9 mouse cellular contexts compared by ENCODE assay signal in the genomic region with DNA sequence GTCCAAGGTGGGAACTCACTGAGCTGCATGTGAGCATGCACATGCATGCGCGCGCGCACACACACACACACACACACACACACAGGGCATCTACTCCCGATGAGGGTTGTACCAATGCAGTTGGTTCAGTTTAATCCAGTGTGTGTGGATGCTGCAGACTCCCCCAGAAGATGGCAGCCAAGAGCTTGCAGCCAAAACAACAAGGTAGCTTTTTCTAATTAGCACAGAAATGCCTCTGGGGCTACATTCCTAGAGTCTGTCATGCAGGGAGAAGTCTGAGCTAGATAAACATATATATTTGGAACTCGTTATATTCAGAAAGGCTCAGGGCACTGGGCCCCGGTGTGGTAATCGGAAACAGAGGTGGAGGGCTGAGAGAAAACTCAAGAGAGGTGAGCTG.
DNase-seq lines count a peak whose midpoint lies in the region; ATAC-seq and TF ChIP-seq lines count a peak whose summit lies in the region.
"Had no signal": no experiment of that assay in that cellular context is flagged by ENCODE, and none has a peak within 500 bp of the region (broad histone marks: within the 10 kb centered on the region; RNA-seq: fewer than 3 reads in every experiment).

No protein-coding gene starts in this region.

- H3K27me3 ChIP-seq in ES-Bruce4 (ENCODE audit: control insufficient read depth, insufficient read depth, low read length, poor library complexity, severe bottlenecking), result no peaks in the 10 kb centered on the region
- no peaks in the 10 kb centered on the region for H3K27me3 ChIP-seq in embryonic facial prominence, embryonic 15.5 days
- H3K27me3 ChIP-seq in hindbrain, embryonic 15.5 days, result no peaks in the 10 kb centered on the region

- no peak for TF ChIP-seq EP300 in ES-Bruce4 (IDR thresholded peaks at IDR 0.05; ENCODE audit: insufficient read depth, low read depth, low read length)

- no peak for TF ChIP-seq POLR2A in ES-Bruce4 (IDR thresholded peaks at IDR 0.05; ENCODE audit: insufficient read depth, low read length)
- no peak for TF ChIP-seq POLR2A in bone marrow, adult 2 months (IDR thresholded peaks at IDR 0.05; ENCODE audit: borderline replicate concordance, control insufficient read depth, low read depth, low read length)

- ATAC-seq in embryonic facial prominence, embryonic 15.5 days (ENCODE audit: insufficient number of reproducible peaks, low FRiP score, low TSS enrichment, low read depth), result peak; percentile 63; the same call in 1 of the 2 replicates
- peak; percentile 75; the same call in 1 of the 2 replicates for ATAC-seq in hindbrain, embryonic 15.5 days (ENCODE audit: low FRiP score, low read depth)
- peak; percentile 77 for ATAC-seq in megakaryocyte progenitor cell, adult 5-6 weeks (replicated peaks; ENCODE audit: poor library complexity)

- H3K4me1 ChIP-seq in ES-Bruce4 (ENCODE audit: control insufficient read depth, insufficient read depth, low read length), result no peaks in the 10 kb centered on the region
- no peaks in the 10 kb centered on the region for H3K4me1 ChIP-seq in bone marrow, adult 2 months (ENCODE audit: control insufficient read depth, insufficient read depth, low read length)
- peaks cover 19% of the 10 kb centered on the region; the same call in 1 of the 2 replicates for H3K4me1 ChIP-seq in embryonic facial prominence, embryonic 15.5 days
- peaks cover 30% of the 10 kb centered on the region for H3K4me1 ChIP-seq in hindbrain, embryonic 15.5 days (replicated peaks)

- H3K36me3 ChIP-seq in ES-Bruce4 (ENCODE audit: control insufficient read depth, insufficient read depth, low read length, poor library complexity, severe bottlenecking), result no peaks in the 10 kb centered on the region
- no peaks in the 10 kb centered on the region for H3K36me3 ChIP-seq in embryonic facial prominence, embryonic 15.5 days
- no peaks in the 10 kb centered on the region for H3K36me3 ChIP-seq in hindbrain, embryonic 15.5 days

- DNase-seq in left cerebral cortex, adult 11 months (ENCODE audit: low spot score), result peak; percentile 67
- peak; percentile 45 for DNase-seq in right cerebral cortex, postnatal 36 days (ENCODE audit: low spot score in 2 of 2)
- DNase-seq in spleen, postnatal 10 days (ENCODE audit: low spot score in 2 of 2), result no peak

- 70% methylated on average over 8 of the region's 8 CpGs for WGBS in bone marrow, adult 2 months
- WGBS in embryonic facial prominence, embryonic 15.5 days, result 38% methylated on average over 8 of the region's 8 CpGs
- 64% methylated on average over 8 of the region's 8 CpGs for WGBS in hindbrain, embryonic 15.5 days

- no peak overlapping the region for H3K4me3 ChIP-seq in ES-Bruce4 (ENCODE audit: low read depth, low read length)
- no peak overlapping the region for H3K4me3 ChIP-seq in bone marrow, adult 2 months (replicated peaks; ENCODE audit: control insufficient read depth, low read depth, low read length)
- no peak overlapping the region for H3K4me3 ChIP-seq in embryonic facial prominence, embryonic 15.5 days (replicated peaks)
- no peak overlapping the region for H3K4me3 ChIP-seq in hindbrain, embryonic 15.5 days
- H3K4me3 ChIP-seq: myocyte had no signal

- H3K9me3 ChIP-seq in ES-Bruce4 (replicated peaks; ENCODE audit: control insufficient read depth, insufficient read depth, low read length, poor library complexity, severe bottlenecking), result no peaks in the 10 kb centered on the region
- H3K9me3 ChIP-seq in embryonic facial prominence, embryonic 15.5 days (replicated peaks), result no peaks in the 10 kb centered on the region
- H3K9me3 ChIP-seq in hindbrain, embryonic 15.5 days, result no peaks in the 10 kb centered on the region

- TF ChIP-seq CTCF in ES-Bruce4 (IDR thresholded peaks at IDR 0.05; ENCODE audit: low read depth, low read length), result peak; percentile 43
- peak; percentile 9; the same call in 1 of the 2 replicates for TF ChIP-seq CTCF in bone marrow, adult 2 months (IDR thresholded peaks at IDR 0.05; ENCODE audit: control insufficient read depth, insufficient read depth, low read length)

- no peak overlapping the region for H3K9ac ChIP-seq in ES-Bruce4 (ENCODE audit: low read depth, poor library complexity, severe bottlenecking)
- H3K9ac ChIP-seq in embryonic facial prominence, embryonic 15.5 days, result no peak overlapping the region
- H3K9ac ChIP-seq in hindbrain, embryonic 15.5 days, result no peak overlapping the region

- H3K4me2 ChIP-seq in embryonic facial prominence, embryonic 15.5 days (replicated peaks), result 0 out of 2 replicates have a peak overlapping the region, but pooled peaks have one; percentile 3
- no peak overlapping the region for H3K4me2 ChIP-seq in hindbrain, embryonic 15.5 days

- H3K27ac ChIP-seq in ES-Bruce4 (ENCODE audit: insufficient read depth, low read length), result no peak overlapping the region
- no peak overlapping the region for H3K27ac ChIP-seq in bone marrow, adult 2 months (ENCODE audit: control insufficient read depth, insufficient read depth, low read depth, low read length, poor library complexity)
- no peak overlapping the region; the same call in 1 of the 2 replicates for H3K27ac ChIP-seq in embryonic facial prominence, embryonic 15.5 days (replicated peaks)
- no peak overlapping the region for H3K27ac ChIP-seq in hindbrain, embryonic 15.5 days (replicated peaks)

Comparison
In these comparisons a context has a peak if more than half of its experiments do, and no peak if none do; other contexts are left out.
1. DNase-seq: peak in left cerebral cortex, adult 11 months (single experiment) and right cerebral cortex, postnatal 36 days (2 of 2); none in spleen, postnatal 10 days (0 of 2).
2. Peak in every context shown above with its lines, with median percentiles within 50 percentile points of each other: ATAC-seq.